Mouse (Mus musculus) MEL (cell line): ENCODE measurements at regions not wholly inside any gene's neighbourhood (a gene's known extent, or its start where the extent isn't known, plus 50 kb on each side); places are given as distances from the start of the nearest gene placed in this dataset.

ENCODE experiments used
- DNase-seq: peaks from one replicate; pipeline ENCODE4 v3.0.0; 2011; ENCODE audit warnings: low read depth, low spot score
- H3K27ac ChIP-seq: 2 replicates; pipeline ENCODE4 v1.5.1; 2012; ENCODE audit warnings: low read depth, mild to moderate bottlenecking, control low read depth, low read length, moderate library complexity; ENCODE audit not compliant: control insufficient read depth
- H3K27me3 ChIP-seq, 2 experiments: fragments of 150-350 bp in 1 of 2; sonication (generic) in 1 of 2; 2 replicates each; pipeline ENCODE4 v1.6.1; 2012; ENCODE audit warnings: low read length in 2 of 2, mild to moderate bottlenecking in 2 of 2, improper control_type of control experiment in 1 of 2, moderate library complexity in 1 of 2; ENCODE audit not compliant: insufficient read depth in 2 of 2, control insufficient read depth in 1 of 2
- H3K36me3 ChIP-seq, 2 experiments: 2 replicates each; pipeline ENCODE4 v1.6.1; 2012 to 2014; ENCODE audit warnings: low read length in 2 of 2, improper control_type of control experiment in 1 of 2, inconsistent platforms in 1 of 2, mild to moderate bottlenecking in 1 of 2; ENCODE audit not compliant: insufficient read depth in 2 of 2, control insufficient read depth in 1 of 2
- H3K4me1 ChIP-seq, 2 experiments: fragments of 150-350 bp in 1 of 2; sonication (generic) in 1 of 2; 2 replicates each; pipeline ENCODE4 v1.6.1; 2012; ENCODE audit warnings: low read length in 2 of 2, improper control_type of control experiment in 1 of 2, mild to moderate bottlenecking in 1 of 2; ENCODE audit not compliant: insufficient read depth in 2 of 2, control insufficient read depth in 1 of 2
- H3K4me3 ChIP-seq, 2 experiments: fragments of 150-350 bp in 1 of 2; sonication (generic) in 1 of 2; 2 replicates each; pipeline ENCODE4 v1.5.1; 2012; ENCODE audit warnings: low read depth in 2 of 2, low read length in 2 of 2, mild to moderate bottlenecking in 2 of 2, moderate library complexity in 2 of 2, control low read depth in 1 of 2, improper control_type of control experiment in 1 of 2; ENCODE audit not compliant: control insufficient read depth in 1 of 2, insufficient read depth in 1 of 2
- H3K79me2 ChIP-seq: 2 replicates; pipeline ENCODE4 v1.6.1; 2012; ENCODE audit warnings: mild to moderate bottlenecking, low read length, moderate library complexity; ENCODE audit not compliant: control insufficient read depth, poor library complexity, insufficient read depth
- H3K9ac ChIP-seq: 2 replicates; pipeline ENCODE4 v1.6.1; 2012; ENCODE audit warnings: low read depth, mild to moderate bottlenecking, control low read depth, low read length, moderate library complexity; ENCODE audit not compliant: control insufficient read depth, poor library complexity, severe bottlenecking
- H3K9me3 ChIP-seq: fragments of 150-350 bp; sonication (generic); replicated peaks from 2 replicates; pipeline ENCODE4 v1.6.1; 2012; ENCODE audit warnings: mild to moderate bottlenecking, low read length, improper control_type of control experiment, moderate library complexity; ENCODE audit not compliant: insufficient read depth
- BHLHE40 ChIP-seq: IDR thresholded peaks from 2 replicates; pipeline ENCODE4 v1.6.1; 2012; ENCODE audit warnings: low read depth, mild to moderate bottlenecking, inconsistent platforms, low read length, improper control_type of control experiment, borderline replicate concordance
- CHD1 ChIP-seq: IDR thresholded peaks from 2 replicates; pipeline ENCODE4 v1.6.1; 2012; ENCODE audit warnings: low read depth, mild to moderate bottlenecking, inconsistent platforms, low read length, improper control_type of control experiment
- E2F4 ChIP-seq: IDR thresholded peaks from 2 replicates; pipeline ENCODE4 v1.6.1; 2011; ENCODE audit warnings: low read depth, low read length, improper control_type of control experiment, borderline replicate concordance
- EP300 ChIP-seq, 2 experiments: IDR thresholded peaks; 2 replicates each; pipeline ENCODE4 v1.6.1; 2011; ENCODE audit warnings: improper control_type of control experiment in 2 of 2, low read length in 2 of 2, low read depth in 1 of 2, mild to moderate bottlenecking in 1 of 2
- ETS1 ChIP-seq: IDR thresholded peaks from 2 replicates; pipeline ENCODE4 v1.6.1; 2012; ENCODE audit warnings: low read depth, mild to moderate bottlenecking, inconsistent platforms, low read length, improper control_type of control experiment, moderate library complexity
- GABPA ChIP-seq: IDR thresholded peaks from 2 replicates; pipeline ENCODE4 v1.6.1; 2012; ENCODE audit warnings: low read depth, mild to moderate bottlenecking, inconsistent platforms, low read length, improper control_type of control experiment, moderate library complexity
- GATA1 ChIP-seq: IDR thresholded peaks from 2 replicates; pipeline ENCODE4 v1.6.1; 2011; ENCODE audit warnings: low read depth, low read length, improper control_type of control experiment
- JUND ChIP-seq: IDR thresholded peaks from 2 replicates; pipeline ENCODE4 v1.6.1; 2011; ENCODE audit warnings: low read depth, mild to moderate bottlenecking, improper control_type of control experiment, low read length
- KAT2A ChIP-seq: conservative IDR thresholded peaks from 2 replicates; pipeline ENCODE4 v1.6.1; 2012; ENCODE audit warnings: low read depth, low read length, improper control_type of control experiment, inconsistent platforms
- MAFK ChIP-seq: IDR thresholded peaks from 2 replicates; pipeline ENCODE4 v1.6.1; 2011; ENCODE audit warnings: low read depth, mild to moderate bottlenecking, low read length, improper control_type of control experiment, borderline replicate concordance
- MAX ChIP-seq: IDR thresholded peaks from 2 replicates; pipeline ENCODE4 v1.6.1; 2011; ENCODE audit warnings: low read length, improper control_type of control experiment
- MAZ ChIP-seq: IDR thresholded peaks from 2 replicates; pipeline ENCODE4 v1.6.1; 2012; ENCODE audit warnings: low read depth, mild to moderate bottlenecking, inconsistent platforms, low read length, improper control_type of control experiment
- MEF2A ChIP-seq: IDR thresholded peaks from 2 replicates; pipeline ENCODE4 v1.6.1; 2014; ENCODE audit warnings: low read depth, mild to moderate bottlenecking, inconsistent platforms, low read length, improper control_type of control experiment; ENCODE audit not compliant: poor library complexity, insufficient replicate concordance, severe bottlenecking; ENCODE audit errors: extremely low read depth
- MYC ChIP-seq: IDR thresholded peaks from 2 replicates; pipeline ENCODE4 v1.6.1; 2011; ENCODE audit warnings: low read depth, mild to moderate bottlenecking, low read length, improper control_type of control experiment, moderate library complexity
- NELFE ChIP-seq: IDR thresholded peaks from 2 replicates; pipeline ENCODE4 v1.6.1; 2011; ENCODE audit warnings: low read depth, low read length, improper control_type of control experiment
- NRF1 ChIP-seq: IDR thresholded peaks from 2 replicates; pipeline ENCODE4 v1.6.1; 2014; ENCODE audit warnings: low read depth, mild to moderate bottlenecking, inconsistent platforms, low read length, improper control_type of control experiment, moderate library complexity; ENCODE audit not compliant: poor library complexity, insufficient read depth, severe bottlenecking
- POLR2AphosphoS5 ChIP-seq: IDR thresholded peaks from 2 replicates; pipeline ENCODE4 v1.6.1; 2012; ENCODE audit warnings: low read depth, borderline replicate concordance, mild to moderate bottlenecking, inconsistent platforms, low read length, moderate library complexity, mixed read lengths
- RAD21 ChIP-seq: IDR thresholded peaks from 2 replicates; pipeline ENCODE4 v1.6.1; 2011; ENCODE audit warnings: mild to moderate bottlenecking, low read depth, low read length, improper control_type of control experiment
- RCOR1 ChIP-seq: IDR thresholded peaks from 2 replicates; pipeline ENCODE4 v1.6.1; 2012; ENCODE audit warnings: low read depth, mild to moderate bottlenecking, inconsistent platforms, low read length, improper control_type of control experiment
- SIN3A ChIP-seq: IDR thresholded peaks from 2 replicates; pipeline ENCODE4 v1.6.1; 2012; ENCODE audit warnings: low read length, improper control_type of control experiment, inconsistent platforms
- TAL1 ChIP-seq: IDR thresholded peaks from 2 replicates; pipeline ENCODE4 v1.6.1; 2012; ENCODE audit warnings: mild to moderate bottlenecking, inconsistent platforms, low read length, moderate library complexity, mixed read lengths
- TCF12 ChIP-seq: IDR thresholded peaks from 2 replicates; pipeline ENCODE4 v1.6.1; 2014; ENCODE audit warnings: low read depth, mild to moderate bottlenecking, inconsistent platforms, low read length, improper control_type of control experiment, moderate library complexity
- UBTF ChIP-seq: IDR thresholded peaks from 2 replicates; pipeline ENCODE4 v1.6.1; 2012; ENCODE audit warnings: low read depth, mild to moderate bottlenecking, inconsistent platforms, low read length, improper control_type of control experiment, moderate library complexity, borderline replicate concordance; ENCODE audit not compliant: insufficient read depth
- USF1 ChIP-seq: IDR thresholded peaks from 2 replicates; pipeline ENCODE4 v1.6.1; 2014; ENCODE audit warnings: low read depth, mild to moderate bottlenecking, inconsistent platforms, low read length, improper control_type of control experiment, moderate library complexity
- ZKSCAN1 ChIP-seq: IDR thresholded peaks from 2 replicates; pipeline ENCODE4 v1.6.1; 2012; ENCODE audit warnings: low read depth, mild to moderate bottlenecking, inconsistent platforms, low read length, improper control_type of control experiment, moderate library complexity
- ZMIZ1 ChIP-seq: IDR thresholded peaks from 2 replicates; pipeline ENCODE4 v1.6.1; 2012; ENCODE audit warnings: low read depth, mild to moderate bottlenecking, inconsistent platforms, low read length, improper control_type of control experiment, moderate library complexity
- ZNF384 ChIP-seq: IDR thresholded peaks from 2 replicates; pipeline ENCODE4 v1.6.1; 2012; ENCODE audit warnings: low read depth, mild to moderate bottlenecking, inconsistent platforms, low read length, improper control_type of control experiment

GRCm38 (mm10) chr7:77933366-77933765 is 804.4 kb downstream of the Ntrk3 start:
- TF ChIP-seq MYC = no peak
- TF ChIP-seq MAFK = no peak
- TF ChIP-seq MAX = no peak
- TF ChIP-seq ETS1 = no peak
- TF ChIP-seq E2F4 = no peak
- no peak for TF ChIP-seq MAZ
- no peak for TF ChIP-seq RCOR1
- no peak for TF ChIP-seq EP300 (IDR thresholded peaks at IDR 0.05; ENCODE audit: low read depth in 1 of 2, low read length in 2 of 2)
- TF ChIP-seq JUND = no peak
- TF ChIP-seq POLR2AphosphoS5 = no peak
- TF ChIP-seq GABPA = no peak
- TF ChIP-seq BHLHE40 = no peak
- no peak for TF ChIP-seq TAL1
- no peak for TF ChIP-seq TCF12
- Histone ChIP-seq H3K4me3 (no peak overlapping the region), H3K4me1 (no peaks in the 10 kb centered on the region), H3K27me3 (no peaks in the 10 kb centered on the region), H3K9me3 (no peaks in the 10 kb centered on the region), H3K27ac (no peak overlapping the region), H3K36me3 (no peaks in the 10 kb centered on the region), H3K9ac (no peak overlapping the region), H3K79me2 (no peaks in the 10 kb centered on the region)
- no peak for DNase-seq

- Histone ChIP-seq H3K27ac (no peak overlapping the region), H3K27me3 (no peaks in the 10 kb centered on the region), H3K79me2 (no peaks in the 10 kb centered on the region), H3K9ac (no peak overlapping the region), H3K9me3 (no peaks in the 10 kb centered on the region), H3K4me3 (no peak overlapping the region), H3K36me3 (no peaks in the 10 kb centered on the region), H3K4me1 (no peaks in the 10 kb centered on the region)
- TF ChIP-seq USF1 = no peak
- no peak for TF ChIP-seq SIN3A
- TF ChIP-seq MEF2A = no peak
- TF ChIP-seq ZMIZ1 = no peak
- TF ChIP-seq GATA1 = no peak
- TF ChIP-seq ETS1 = no peak
- TF ChIP-seq POLR2AphosphoS5 = no peak
- no peak for TF ChIP-seq NELFE
- no peak for TF ChIP-seq UBTF
- no peak for TF ChIP-seq RAD21
- no peak for TF ChIP-seq NRF1
- TF ChIP-seq KAT2A = no peak
- TF ChIP-seq GABPA = no peak
- TF ChIP-seq EP300 (IDR thresholded peaks at IDR 0.05; ENCODE audit: low read depth in 1 of 2, low read length in 2 of 2) = no peak
- no peak for TF ChIP-seq ZNF384
- no peak for TF ChIP-seq ZKSCAN1
- TF ChIP-seq CHD1 = no peak
- no peak for TF ChIP-seq MAZ
- no peak for DNase-seq
Observed at GRCm38 (mm10) chr7:77928479-77929467, 809.0 kb downstream of the Ntrk3 start.
